Mouse (Mus musculus) hindbrain, postnatal 0 days (tissue): ENCODE data around the gene Ift43. TPM values are rescaled to one million over a fixed set of nuclear protein-coding genes. Genes with fewer than 3 reads are reported as not detected.

Experiments
- ATAC-seq: fragments of 200-750 bp; cut with Nextera tagmentation; 2 replicates; pipeline ENCODE4 v1.8.0; 2017; ENCODE audit warnings: mild to moderate bottlenecking, moderate TSS enrichment, moderate library complexity
- DNase-seq: peaks from one replicate; pipeline ENCODE4 v3.0.0-alpha.2; 2015; ENCODE audit warnings: low spot score
- H3K27ac ChIP-seq: fragments of 300-500 bp; sonication (generic); 2 replicates; pipeline ENCODE4 v1.5.1; 2014; ENCODE audit warnings: mild to moderate bottlenecking
- H3K27me3 ChIP-seq: fragments of 300-500 bp; sonication (generic); 2 replicates; pipeline ENCODE4 v1.6.1; 2014; ENCODE audit warnings: low read length, mixed read lengths; ENCODE audit not compliant: insufficient read depth
- H3K36me3 ChIP-seq: fragments of 300-500 bp; sonication (generic); 2 replicates; pipeline ENCODE4 v1.6.1; 2014; ENCODE audit warnings: low read length, mixed read lengths; ENCODE audit not compliant: insufficient read depth
- H3K4me1 ChIP-seq: fragments of 300-500 bp; sonication (generic); 2 replicates; pipeline ENCODE4 v1.6.1; 2014; ENCODE audit warnings: antibody characterized with exemption, low read length, mixed read lengths; ENCODE audit not compliant: insufficient read depth
- H3K4me2 ChIP-seq: fragments of 300-500 bp; sonication (generic); 2 replicates; pipeline ENCODE4 v1.6.1; 2014; ENCODE audit warnings: low read depth, mild to moderate bottlenecking, low read length, moderate library complexity, mixed read lengths
- H3K4me3 ChIP-seq: fragments of 300-500 bp; sonication (generic); 2 replicates; pipeline ENCODE4 v1.5.1; 2014; ENCODE audit warnings: low read length
- H3K9ac ChIP-seq: fragments of 300-500 bp; sonication (generic); replicated peaks from 2 replicates; pipeline ENCODE4 v1.6.1; 2014; ENCODE audit warnings: mild to moderate bottlenecking, low read length, moderate library complexity, mixed read lengths
- H3K9me3 ChIP-seq: fragments of 300-500 bp; sonication (generic); 2 replicates; pipeline ENCODE4 v1.6.1; 2016; ENCODE audit warnings: low read length, mixed read lengths
- CTCF ChIP-seq: IDR thresholded peaks from 2 replicates; pipeline ENCODE4 v1.5.1; 2016; ENCODE audit warnings: antibody characterized with exemption, control low read depth, low read depth
- WGBS: fragments of 180-500 bp; shearing (Covaris S2); extraction: QIAGEN DNeasy Blood & Tissue Kit; methylation state at CpG from one replicate; pipeline ENCODE4 v1.1.7; 2014; 5-methylcytosine and 5-hydroxymethylcytosine counted together
- polyA plus RNA-seq: library from polyadenylated mRNA; unstranded; fragments of >200 nt; fragmentation: Nextera tagmentation; extraction: Ambion mirVana; gene quantifications from 2 replicates; pipeline ENCODE4 v1.2.1, GENCODE M21; 2015
- total RNA-seq: library from RNA; depleted of rRNA; stranded (reverse); fragments of >200 nt; gene quantifications from 2 replicates; pipeline ENCODE4 v1.2.3, GENCODE M21; 2014

Ift43 gene
- total and polyA plus RNA-seq, 2 experiments from 2014 or later, result 22.4 to 39.1 TPM

GRCm38 (mm10) chr12:86161436-86161835 is 79.1 kb downstream of the Ift43 start:
- no peak overlapping the region for H3K9ac ChIP-seq
- no peak for DNase-seq

GRCm38 (mm10) chr12:86161942-86162341 is 79.6 kb downstream of the Ift43 start:
- Histone ChIP-seq H3K9ac (no peak overlapping the region), H3K4me2 (no peak overlapping the region), H3K9me3 (no peaks in the 10 kb centered on the region), H3K27ac (no peak overlapping the region), H3K4me3 (no peak overlapping the region), H3K27me3 (no peaks in the 10 kb centered on the region), H3K4me1 (peaks cover 10% of the 10 kb centered on the region), H3K36me3 (no peaks in the 10 kb centered on the region)
- no peak for TF ChIP-seq CTCF
- WGBS, result 87% methylated on average over 5 of the region's 5 CpGs
- ATAC-seq (no peak), DNase-seq (no peak)

More at GRCm38 (mm10) chr12:86161436-86161835, 79.1 kb downstream of the Ift43 start:
- no peaks in the 10 kb centered on the region for H3K36me3 ChIP-seq
- 89% methylated on average over 6 of the region's 6 CpGs for WGBS
- H3K4me1 ChIP-seq, result peaks cover 10% of the 10 kb centered on the region
- ATAC-seq, result no peak
- H3K9me3 ChIP-seq, result no peaks in the 10 kb centered on the region
- H3K27ac ChIP-seq, result no peak overlapping the region
- no peak overlapping the region for H3K4me3 ChIP-seq
- TF ChIP-seq CTCF, result no peak
- H3K4me2 ChIP-seq, result no peak overlapping the region
- H3K27me3 ChIP-seq, result no peaks in the 10 kb centered on the region

GRCm38 (mm10) chr12:86162890-86163816 is 80.8 kb downstream of the Ift43 start:
- no peak overlapping the region for H3K9ac ChIP-seq
- no peaks in the 10 kb centered on the region for H3K9me3 ChIP-seq
- peaks cover 7% of the 10 kb centered on the region for H3K4me1 ChIP-seq
- 19% methylated on average over 12 of the region's 12 CpGs for WGBS
- 0 out of 2 replicates have a peak, but pooled peaks have one; percentile 28 for ATAC-seq
- DNase-seq, result peak; percentile 25
- no peak for TF ChIP-seq CTCF
- no peak overlapping the region for H3K4me2 ChIP-seq
- no peaks in the 10 kb centered on the region for H3K27me3 ChIP-seq
- H3K36me3 ChIP-seq, result no peaks in the 10 kb centered on the region
- no peak overlapping the region for H3K4me3 ChIP-seq
- H3K27ac ChIP-seq, result peak overlapping the region; percentile 36

GRCm38 (mm10) chr12:86166244-86166643 is 83.9 kb downstream of the Ift43 start:
- Histone ChIP-seq H3K4me1 (no peaks in the 10 kb centered on the region; the same call in 1 of the 2 replicates), H3K4me3 (no peak overlapping the region), H3K9ac (no peak overlapping the region), H3K27ac (no peak overlapping the region), H3K27me3 (no peaks in the 10 kb centered on the region), H3K36me3 (no peaks in the 10 kb centered on the region), H3K9me3 (no peaks in the 10 kb centered on the region), H3K4me2 (no peak overlapping the region)
- no peak for ATAC-seq
- 60% methylated on average over 2 of the region's 2 CpGs for WGBS
- no peak for TF ChIP-seq CTCF
- DNase-seq, result no peak

GRCm38 (mm10) chr12:86167075-86167474 is 84.7 kb downstream of the Ift43 start:
- H3K27me3 ChIP-seq, result no peaks in the 10 kb centered on the region
- H3K4me1 ChIP-seq, result no peaks in the 10 kb centered on the region; the same call in 1 of the 2 replicates
- no peak for TF ChIP-seq CTCF
- H3K27ac ChIP-seq, result no peak overlapping the region
- H3K36me3 ChIP-seq, result no peaks in the 10 kb centered on the region
- H3K4me2 ChIP-seq, result no peak overlapping the region
- H3K9me3 ChIP-seq, result no peaks in the 10 kb centered on the region
- H3K9ac ChIP-seq, result no peak overlapping the region
- 43% methylated on average over 9 of the region's 9 CpGs for WGBS
- DNase-seq (peak; percentile 69), ATAC-seq (peak; percentile 63)
- no peak overlapping the region for H3K4me3 ChIP-seq

- ATAC-seq (peak; percentile 41; the same call in 1 of the 2 replicates), DNase-seq (peak; percentile 31)
- WGBS, result 0% methylated on average over 1 of the region's 1 CpGs
- Histone ChIP-seq H3K27me3 (no peaks in the 10 kb centered on the region), H3K4me2 (no peak overlapping the region), H3K9me3 (no peaks in the 10 kb centered on the region), H3K27ac (no peak overlapping the region), H3K4me1 (no peaks in the 10 kb centered on the region), H3K9ac (no peak overlapping the region), H3K4me3 (no peak overlapping the region), H3K36me3 (no peaks in the 10 kb centered on the region)
- TF ChIP-seq CTCF, result no peak
These were observed 86.4 kb downstream of the Ift43 start for GRCm38 (mm10) chr12:86168712-86169111.

GRCm38 (mm10) chr12:86169195-86169594 is 86.9 kb downstream of the Ift43 start:
- Histone ChIP-seq H3K27me3 (no peaks in the 10 kb centered on the region), H3K36me3 (no peaks in the 10 kb centered on the region), H3K4me3 (no peak overlapping the region), H3K4me1 (no peaks in the 10 kb centered on the region), H3K27ac (no peak overlapping the region), H3K9me3 (no peaks in the 10 kb centered on the region), H3K9ac (no peak overlapping the region), H3K4me2 (no peak overlapping the region)
- 77% methylated on average over 5 of the region's 5 CpGs for WGBS
- DNase-seq, result no peak
- no peak for ATAC-seq
- TF ChIP-seq CTCF, result no peak
